Mouse (Mus musculus) CH12.LX (cell line): ENCODE data around the gene Olfr987. TPM values are rescaled to one million over a fixed set of nuclear protein-coding genes. Genes with fewer than 3 reads are reported as not detected.

Source experiments
- DNase-seq: peaks from one replicate; pipeline ENCODE4 v3.0.0-alpha.2; 2013; ENCODE audit errors: extremely low read depth
- H3K27ac ChIP-seq: 2 replicates; pipeline ENCODE4 v1.5.1; 2012; ENCODE audit warnings: low read depth, mild to moderate bottlenecking, control low read depth, moderate library complexity; ENCODE audit not compliant: insufficient read depth
- H3K27me3 ChIP-seq: replicated peaks from 2 replicates; pipeline ENCODE3; 2012; ENCODE audit warnings: inconsistent platforms
- H3K36me3 ChIP-seq, 2 experiments: replicated peaks in 1 of 2; 2 replicates each; pipeline versions ENCODE3 to v1.6.1; 2012; ENCODE audit warnings: inconsistent platforms in 1 of 2, low read length in 1 of 2, mild to moderate bottlenecking in 1 of 2, mixed read lengths in 1 of 2, moderate library complexity in 1 of 2; ENCODE audit not compliant: control insufficient read depth in 1 of 2, insufficient read depth in 1 of 2
- H3K4me1 ChIP-seq, 2 experiments: 2 replicates each; pipeline ENCODE4 v1.6.1; 2012; ENCODE audit warnings: inconsistent platforms in 1 of 2, moderate library complexity in 1 of 2; ENCODE audit not compliant: insufficient read depth in 2 of 2, control insufficient read depth in 1 of 2
- H3K4me2 ChIP-seq: 2 replicates; pipeline ENCODE4 v1.6.1; 2012; ENCODE audit warnings: low read depth, mild to moderate bottlenecking, control low read depth; ENCODE audit not compliant: poor library complexity, insufficient read depth, severe bottlenecking
- H3K4me3 ChIP-seq, 3 experiments: fragments of 150-350 bp in 1 of 3; sonication (generic) in 1 of 3; replicated peaks in 1 of 3; 2 replicates each; pipeline versions ENCODE3 to v1.5.1; 2011 to 2012; ENCODE audit warnings: low read depth in 2 of 3, low read length in 2 of 3, mild to moderate bottlenecking in 2 of 3, moderate library complexity in 2 of 3, control low read depth in 1 of 3, improper control_type of control experiment in 1 of 3, inconsistent platforms in 1 of 3, mixed read lengths in 1 of 3; ENCODE audit not compliant: poor library complexity in 1 of 3
- H3K79me2 ChIP-seq: replicated peaks from 2 replicates; pipeline ENCODE4 v1.6.1; 2012; ENCODE audit warnings: mild to moderate bottlenecking, moderate library complexity; ENCODE audit not compliant: control insufficient read depth, poor library complexity, insufficient read depth, severe bottlenecking; ENCODE audit errors: extremely low read depth
- H3K9ac ChIP-seq: 2 replicates; pipeline ENCODE4 v1.6.1; 2012; ENCODE audit warnings: low read depth, mild to moderate bottlenecking, control low read depth, moderate library complexity; ENCODE audit not compliant: insufficient read depth
- H3K9me3 ChIP-seq: replicated peaks from 2 replicates; pipeline ENCODE3; 2012; ENCODE audit warnings: low read length, inconsistent platforms, mixed read lengths
- CHD1 ChIP-seq: IDR thresholded peaks from 2 replicates; pipeline ENCODE4 v1.6.1; 2012; ENCODE audit warnings: low read depth, low read length, improper control_type of control experiment, inconsistent platforms
- CTCF ChIP-seq, 2 experiments: IDR thresholded peaks in 1 of 2; conservative IDR thresholded peaks in 1 of 2; 2 replicates each; pipeline ENCODE4 v1.5.1; 2011 to 2012; ENCODE audit warnings: low read depth in 2 of 2, low read length in 2 of 2, improper control_type of control experiment in 1 of 2, inconsistent platforms in 1 of 2, mild to moderate bottlenecking in 1 of 2, moderate library complexity in 1 of 2
- ELF1 ChIP-seq: IDR thresholded peaks from 2 replicates; pipeline ENCODE4 v1.6.1; 2014; ENCODE audit warnings: low read depth, mild to moderate bottlenecking, inconsistent platforms, low read length, improper control_type of control experiment
- EP300 ChIP-seq: IDR thresholded peaks from 2 replicates; pipeline ENCODE4 v1.6.1; 2011; ENCODE audit warnings: low read length, improper control_type of control experiment
- ETS1 ChIP-seq: conservative IDR thresholded peaks from 2 replicates; pipeline ENCODE4 v1.6.1; 2012; ENCODE audit warnings: low read depth, mild to moderate bottlenecking, inconsistent platforms, low read length, improper control_type of control experiment, moderate library complexity
- GABPA ChIP-seq: IDR thresholded peaks from 2 replicates; pipeline ENCODE4 v1.6.1; 2012; ENCODE audit warnings: low read depth, low read length, improper control_type of control experiment, inconsistent platforms; ENCODE audit not compliant: insufficient replicate concordance
- HCFC1 ChIP-seq: IDR thresholded peaks from 2 replicates; pipeline ENCODE4 v1.6.1; 2012; ENCODE audit warnings: low read depth, mild to moderate bottlenecking, inconsistent platforms, low read length, improper control_type of control experiment
- JUND ChIP-seq: conservative IDR thresholded peaks from 2 replicates; pipeline ENCODE4 v1.6.1; 2011; ENCODE audit warnings: low read depth, low read length, improper control_type of control experiment
- MAX ChIP-seq: IDR thresholded peaks from 2 replicates; pipeline ENCODE4 v1.6.1; 2011; ENCODE audit warnings: low read length, improper control_type of control experiment
- MAZ ChIP-seq: IDR thresholded peaks from 2 replicates; pipeline ENCODE4 v1.6.1; 2012; ENCODE audit warnings: low read depth, mild to moderate bottlenecking, inconsistent platforms, low read length, improper control_type of control experiment, moderate library complexity
- MXI1 ChIP-seq: IDR thresholded peaks from 2 replicates; pipeline ENCODE4 v1.6.1; 2011; ENCODE audit warnings: mild to moderate bottlenecking, low read depth, low read length, improper control_type of control experiment
- NELFE ChIP-seq: IDR thresholded peaks from 2 replicates; pipeline ENCODE4 v1.6.1; 2011; ENCODE audit warnings: low read depth, low read length, improper control_type of control experiment
- NRF1 ChIP-seq: IDR thresholded peaks from 2 replicates; pipeline ENCODE4 v1.6.1; 2014; ENCODE audit warnings: low read depth, mild to moderate bottlenecking, inconsistent platforms, low read length, improper control_type of control experiment, moderate library complexity
- PAX5 ChIP-seq: IDR thresholded peaks from 2 replicates; pipeline ENCODE4 v1.6.1; 2012; ENCODE audit warnings: low read length, inconsistent platforms, mixed read lengths
- POLR2AphosphoS2 ChIP-seq: IDR thresholded peaks from 2 replicates; pipeline ENCODE4 v1.6.1; 2011; ENCODE audit warnings: low read depth, low read length, improper control_type of control experiment
- RAD21 ChIP-seq: IDR thresholded peaks from 2 replicates; pipeline ENCODE4 v1.6.1; 2011; ENCODE audit warnings: low read depth, mild to moderate bottlenecking, low read length, improper control_type of control experiment, moderate library complexity
- RCOR1 ChIP-seq: conservative IDR thresholded peaks from 2 replicates; pipeline ENCODE4 v1.6.1; 2012; ENCODE audit warnings: low read depth, mild to moderate bottlenecking, inconsistent platforms, low read length, improper control_type of control experiment
- SIN3A ChIP-seq: IDR thresholded peaks from 2 replicates; pipeline ENCODE4 v1.6.1; 2012; ENCODE audit warnings: low read length, improper control_type of control experiment, inconsistent platforms
- SMC3 ChIP-seq: IDR thresholded peaks from 2 replicates; pipeline ENCODE4 v1.6.1; 2011; ENCODE audit warnings: low read depth, low read length, improper control_type of control experiment
- TBP ChIP-seq: conservative IDR thresholded peaks from 2 replicates; pipeline ENCODE4 v1.6.1; 2011; ENCODE audit warnings: low read depth, low read length, improper control_type of control experiment
- UBTF ChIP-seq: IDR thresholded peaks from 2 replicates; pipeline ENCODE4 v1.6.1; 2012; ENCODE audit warnings: low read depth, mild to moderate bottlenecking, inconsistent platforms, low read length, improper control_type of control experiment, moderate library complexity
- USF1 ChIP-seq: IDR thresholded peaks from 2 replicates; pipeline ENCODE4 v1.6.1; 2014; ENCODE audit warnings: low read depth, mild to moderate bottlenecking, inconsistent platforms, low read length, improper control_type of control experiment
- USF2 ChIP-seq: conservative IDR thresholded peaks from 2 replicates; pipeline ENCODE4 v1.6.1; 2011; ENCODE audit warnings: low read depth, low read length, improper control_type of control experiment
- ZC3H11A ChIP-seq: IDR thresholded peaks from 2 replicates; pipeline ENCODE4 v1.6.1; 2012; ENCODE audit warnings: low read depth, mild to moderate bottlenecking, inconsistent platforms, low read length, improper control_type of control experiment
- ZNF384 ChIP-seq: IDR thresholded peaks from 2 replicates; pipeline ENCODE4 v1.6.1; 2012; ENCODE audit warnings: low read depth, low read length, improper control_type of control experiment, inconsistent platforms
- dilution Hi-C: fragments of 300-500 bp; cut with MboI; formaldehyde crosslinking; loops from 2 replicates; pipeline ENCODE4 v1.14.3; 2020; ENCODE audit warnings: low sequenced_read_pairs; ENCODE audit not compliant: extremely low pct_unique_long_range_greater_than_20kb, extremely low pct_ligation_motif_present
- in situ Hi-C: fragments of 300-500 bp; cut with MboI; formaldehyde crosslinking; loops from 3 replicates; pipeline ENCODE4 v1.14.3; 2019; ENCODE audit warnings: low sequenced_read_pairs, low pct_ligation_motif_present, low pct_unique_long_range_greater_than_20kb, mixed read lengths
- polyA plus RNA-seq: library from polyadenylated mRNA; unstranded; fragments of >175 nt; gene quantifications from 2 replicates; pipeline ENCODE4 v1.2.1, GENCODE M21; 2012; ENCODE audit warnings: low read depth; ENCODE audit not compliant: insufficient read length
- total RNA-seq, 2 experiments: library from RNA; depleted of rRNA; stranded (reverse); fragments of 300-350 nt in 1 of 2; fragments of >200 nt in 1 of 2; gene quantifications; 2 replicates each; pipeline ENCODE4 v1.2.3; 2012 to 2014

The Olfr987 gene
- total and polyA plus RNA-seq, 3 experiments, result not detected

- no peaks in the 10 kb centered on the region for H3K4me1 ChIP-seq
- H3K36me3 ChIP-seq, result no peaks in the 10 kb centered on the region
- no peaks in the 10 kb centered on the region for H3K9me3 ChIP-seq
- H3K27me3 ChIP-seq, result peaks cover 36% of the 10 kb centered on the region
- no peak overlapping the region for H3K4me2 ChIP-seq
- no peaks in the 10 kb centered on the region for H3K79me2 ChIP-seq
- dilution Hi-C loops, result no loop called here
- no peak overlapping the region for H3K27ac ChIP-seq
- TF ChIP-seq JUND, result no peak
- TF ChIP-seq HCFC1, result no peak
- TF ChIP-seq NRF1, result no peak
- TF ChIP-seq CHD1, result no peak
- no peak for TF ChIP-seq UBTF
- no peak for TF ChIP-seq NELFE
- no peak for TF ChIP-seq GABPA
- TF ChIP-seq ELF1, result no peak
- TF ChIP-seq MAZ, result no peak
- TF ChIP-seq EP300, result no peak
- TF ChIP-seq MXI1, result no peak
- no peak for TF ChIP-seq RCOR1
- TF ChIP-seq ETS1, result no peak
- TF ChIP-seq PAX5, result no peak
- TF ChIP-seq SMC3, result no peak
- TF ChIP-seq USF1, result no peak
- no peak for TF ChIP-seq MAX
- H3K9ac ChIP-seq, result no peak overlapping the region
- no peak for DNase-seq
- in situ Hi-C loops, result loop anchor here (25.0 kb wide), 1 partner anchor 278 kb away; no protein-coding TSS in a partner anchor
- H3K4me3 ChIP-seq, result no peak overlapping the region
Measured at GRCm38 (mm10) chr2:85284626-85285025, 54.5 kb downstream of the Olfr987 start.

- Histone ChIP-seq H3K9ac (no peak overlapping the region), H3K9me3 (no peaks in the 10 kb centered on the region), H3K27me3 (peaks cover 33% of the 10 kb centered on the region), H3K4me3 (no peak overlapping the region), H3K4me1 (no peaks in the 10 kb centered on the region), H3K79me2 (no peaks in the 10 kb centered on the region), H3K36me3 (no peaks in the 10 kb centered on the region), H3K27ac (no peak overlapping the region), H3K4me2 (peak overlapping the region; percentile 29; the same call in 1 of the 2 replicates)
- in situ Hi-C loops (loop anchor here (25.0 kb wide), 1 partner anchor 278 kb away; no protein-coding TSS in a partner anchor), dilution Hi-C loops (no loop called here)
- peak; percentile 54 for DNase-seq
- TF ChIP-seq ZC3H11A (no peak), JUND (no peak), POLR2AphosphoS2 (no peak), TBP (no peak), ZNF384 (peak; percentile 84), USF1 (no peak), RAD21 (peak; percentile 22; the same call in 1 of the 2 replicates), CTCF (conservative IDR thresholded peaks at IDR 0.05 in 1 of 2, IDR thresholded peaks at IDR 0.05 in 1 of 2; ENCODE audit: low read depth in 2 of 2, low read length in 2 of 2) (peak; percentile 54 to 64), ETS1 (no peak), USF2 (no peak), SIN3A (no peak), SMC3 (peak; percentile 51)
Measured at GRCm38 (mm10) chr2:85283631-85284466, 55.3 kb downstream of the Olfr987 start.
